17 mouse cellular contexts compared by ENCODE assay signal in genomic region chr12:106504285-106504684, GRCm38 (mm10).
"Had no signal": no experiment of that assay in that cellular context is flagged by ENCODE, and none has a peak within 500 bp of the region (broad histone marks: within the 10 kb centered on the region; RNA-seq: fewer than 3 reads in every experiment).

No protein-coding gene starts in this region.

- H3K27me3 ChIP-seq: lung, embryonic 15.5 days; midbrain, embryonic 13.5 days; midbrain, embryonic 15.5 days; neural tube, embryonic 12.5 days had no signal

- ATAC-seq: liver, postnatal 0 days; lung, postnatal 0 days; midbrain, embryonic 13.5 days; midbrain, embryonic 15.5 days had no signal

- H3K4me3 ChIP-seq: lung, embryonic 15.5 days; midbrain, embryonic 13.5 days; midbrain, embryonic 15.5 days; neural tube, embryonic 12.5 days had no signal

- H3K36me3 ChIP-seq: lung, embryonic 15.5 days; midbrain, embryonic 13.5 days; midbrain, embryonic 15.5 days; neural tube, embryonic 12.5 days had no signal

- DNase-seq: liver, postnatal 0 days; lung, adult 2 months; lung, postnatal 14 days; lung, postnatal 36 days; right cerebral cortex, postnatal 25 days; right cerebral cortex, postnatal 4 days; spleen, adult 18-20 months; thymus, adult 18-20 months; thymus, postnatal 14 days; thymus, postnatal 36 days had no signal

- H3K4me1 ChIP-seq: lung, embryonic 15.5 days; midbrain, embryonic 15.5 days; neural tube, embryonic 12.5 days had no signal

- H3K9me3 ChIP-seq: lung, embryonic 15.5 days; midbrain, embryonic 13.5 days; midbrain, embryonic 15.5 days; neural tube, embryonic 12.5 days had no signal

- H3K27ac ChIP-seq: lung, embryonic 15.5 days; macrophage; midbrain, embryonic 13.5 days; midbrain, embryonic 15.5 days; neural tube, embryonic 12.5 days had no signal

- H3K9ac ChIP-seq: liver, postnatal 0 days; lung, embryonic 15.5 days; midbrain, embryonic 13.5 days; midbrain, embryonic 15.5 days; neural tube, embryonic 12.5 days had no signal

- H3K4me2 ChIP-seq: lung, embryonic 15.5 days; midbrain, embryonic 11.5 days; midbrain, embryonic 13.5 days; midbrain, embryonic 15.5 days; neural tube, embryonic 12.5 days had no signal
